Mouse (Mus musculus) ES-E14 (cell line): ENCODE measurements at regions not wholly inside any gene's neighbourhood (a gene's known extent, or its start where the extent isn't known, plus 50 kb on each side); places are given as distances from the start of the nearest gene placed in this dataset.
A peak's percentile ranks its signal among the peaks of the same experiment; 100 is the strongest.

Experiments
- DNase-seq: peaks from one replicate; pipeline ENCODE4 v3.0.0-alpha.2; 2013; ENCODE audit warnings: low read depth, low spot score
- H3K27ac ChIP-seq: 2 replicates; pipeline ENCODE4 v1.5.1; 2012; ENCODE audit warnings: low read depth, mild to moderate bottlenecking, low read length, moderate library complexity, mixed read lengths; ENCODE audit not compliant: poor library complexity, insufficient read depth, severe bottlenecking
- H3K36me3 ChIP-seq: 2 replicates; pipeline ENCODE4 v1.6.1; 2012; ENCODE audit warnings: mild to moderate bottlenecking, low read length, moderate library complexity, mixed read lengths; ENCODE audit not compliant: control insufficient read depth, poor library complexity, insufficient read depth, severe bottlenecking
- H3K4me1 ChIP-seq, 2 experiments: fragments of 150-350 bp in 1 of 2; sonication (generic) in 1 of 2; 2 replicates each; pipeline ENCODE4 v1.6.1; 2012; ENCODE audit warnings: low read length in 2 of 2, mild to moderate bottlenecking in 1 of 2, mixed read lengths in 1 of 2; ENCODE audit not compliant: control insufficient read depth in 2 of 2, insufficient read depth in 2 of 2, poor library complexity in 1 of 2
- H3K4me3 ChIP-seq, 2 experiments: fragments of 150-350 bp in 1 of 2; sonication (generic) in 1 of 2; 2 replicates each; pipeline ENCODE4 v1.5.1; 2012; ENCODE audit warnings: low read length in 2 of 2, low read depth in 1 of 2, mild to moderate bottlenecking in 1 of 2, mixed read lengths in 1 of 2; ENCODE audit not compliant: insufficient read depth in 1 of 2, poor library complexity in 1 of 2, severe bottlenecking in 1 of 2
- H3K9ac ChIP-seq: 2 replicates; pipeline ENCODE4 v1.6.1; 2012; ENCODE audit warnings: low read depth, mild to moderate bottlenecking, low read length, mixed read lengths; ENCODE audit not compliant: poor library complexity, insufficient read depth, severe bottlenecking
- H3K9me3 ChIP-seq: fragments of 150-350 bp; sonication (generic); 2 replicates; pipeline ENCODE4 v1.6.1; 2012; ENCODE audit warnings: low read depth, mild to moderate bottlenecking, low read length; ENCODE audit not compliant: control insufficient read depth, insufficient read depth
- CHD2 ChIP-seq: IDR thresholded peaks from 2 replicates; pipeline ENCODE4 v1.6.1; 2014; ENCODE audit warnings: mild to moderate bottlenecking, low read depth, low read length, inconsistent platforms
- HCFC1 ChIP-seq: IDR thresholded peaks from 2 replicates; pipeline ENCODE4 v1.6.1; 2012; ENCODE audit warnings: low read length, inconsistent platforms, borderline replicate concordance; ENCODE audit not compliant: insufficient read depth
- MAFK ChIP-seq: IDR thresholded peaks from 2 replicates; pipeline ENCODE4 v1.6.1; 2014; ENCODE audit warnings: mild to moderate bottlenecking, low read depth, low read length, inconsistent platforms; ENCODE audit not compliant: insufficient read depth
- ZC3H11A ChIP-seq: IDR thresholded peaks from 2 replicates; pipeline ENCODE4 v1.6.1; 2012; ENCODE audit warnings: low read depth, mild to moderate bottlenecking, inconsistent platforms, low read length, borderline replicate concordance
- ZNF384 ChIP-seq: IDR thresholded peaks from 2 replicates; pipeline ENCODE4 v1.6.1; 2012; ENCODE audit warnings: low read depth, low read length, inconsistent platforms
- in situ Hi-C, 2 experiments: fragments of 600-800 bp; cut with MboI; formaldehyde crosslinking; loops; one replicate each; pipeline ENCODE4 v1.15.1; 2025; ENCODE audit warnings: low sequenced_read_pairs in 2 of 2, inconsistent platforms in 1 of 2; ENCODE audit not compliant: unreplicated experiment in 2 of 2

GRCm38 (mm10) chr1:94835982-94836381 is 477.4 kb upstream of the Fam174a start:
- no peaks in the 10 kb centered on the region for H3K9me3 ChIP-seq
- in situ Hi-C loops, result no loop called here

GRCm38 (mm10) chr1:94851522-94851921 is 461.9 kb upstream of the Fam174a start:
- Histone ChIP-seq H3K4me1 (no peaks in the 10 kb centered on the region), H3K4me3 (no peak overlapping the region), H3K27ac (no peak overlapping the region), H3K9me3 (no peaks in the 10 kb centered on the region), H3K9ac (no peak overlapping the region), H3K36me3 (no peaks in the 10 kb centered on the region)
- in situ Hi-C loops, result no loop called here
- TF ChIP-seq CHD2, result no peak
- no peak for TF ChIP-seq ZC3H11A
- TF ChIP-seq MAFK, result no peak
- TF ChIP-seq ZNF384, result no peak
- DNase-seq, result no peak

More at GRCm38 (mm10) chr1:94835982-94836381, 477.4 kb upstream of the Fam174a start:
- no peak for DNase-seq
- TF ChIP-seq CHD2, result no peak
- TF ChIP-seq ZC3H11A, result no peak
- TF ChIP-seq ZNF384, result no peak
- no peak for TF ChIP-seq HCFC1
- TF ChIP-seq MAFK, result no peak
- H3K27ac ChIP-seq, result no peak overlapping the region
- no peaks in the 10 kb centered on the region for H3K4me1 ChIP-seq
- no peaks in the 10 kb centered on the region for H3K36me3 ChIP-seq
- H3K4me3 ChIP-seq, result no peak overlapping the region
- no peak overlapping the region for H3K9ac ChIP-seq

- H3K9me3 ChIP-seq, result no peaks in the 10 kb centered on the region
- no peak for TF ChIP-seq ZNF384
- no peak for TF ChIP-seq MAFK
- TF ChIP-seq CHD2, result no peak
- no peak for TF ChIP-seq HCFC1
- no peak for TF ChIP-seq ZC3H11A
- in situ Hi-C loops, result no loop called here
- H3K4me1 ChIP-seq, result no peaks in the 10 kb centered on the region
- no peak overlapping the region for H3K9ac ChIP-seq
- no peaks in the 10 kb centered on the region for H3K36me3 ChIP-seq
- no peak for DNase-seq
- no peak overlapping the region for H3K4me3 ChIP-seq
- no peak overlapping the region for H3K27ac ChIP-seq
Observed at GRCm38 (mm10) chr1:94858464-94858863, 455.0 kb upstream of the Fam174a start.

GRCm38 (mm10) chr1:94868872-94869271 is 444.6 kb upstream of the Fam174a start:
- no peak for DNase-seq
- no peak overlapping the region for H3K9ac ChIP-seq
- no peaks in the 10 kb centered on the region for H3K4me1 ChIP-seq
- in situ Hi-C loops, result no loop called here
- H3K36me3 ChIP-seq, result no peaks in the 10 kb centered on the region
- H3K9me3 ChIP-seq, result no peaks in the 10 kb centered on the region
- TF ChIP-seq CHD2 (no peak), ZC3H11A (no peak), MAFK (no peak), ZNF384 (no peak), HCFC1 (no peak)
- H3K27ac ChIP-seq, result no peak overlapping the region
- no peak overlapping the region for H3K4me3 ChIP-seq

- Histone ChIP-seq H3K4me3 (no peak overlapping the region), H3K9me3 (no peaks in the 10 kb centered on the region), H3K4me1 (no peaks in the 10 kb centered on the region), H3K36me3 (no peaks in the 10 kb centered on the region), H3K9ac (no peak overlapping the region), H3K27ac (no peak overlapping the region)
- in situ Hi-C loops, result no loop called here
- TF ChIP-seq CHD2, result no peak
- TF ChIP-seq MAFK, result 0 out of 2 replicates have a peak, but pooled peaks have one; percentile 30
- DNase-seq, result no peak
Observed at GRCm38 (mm10) chr1:94880553-94880952, 432.9 kb upstream of the Fam174a start.
